Mouse (Mus musculus) spleen, postnatal 36 days (tissue): Measurements from ENCODE around the gene Cacna1i.

ENCODE experiments used
- DNase-seq, 2 experiments: peaks; one replicate each; pipeline ENCODE4 v3.0.0; 2022; ENCODE audit warnings: low spot score in 2 of 2, mixed read lengths in 1 of 2

The Cacna1i gene

GRCm38 (mm10) chr15:80271858-80272396 lies 15.1 kb upstream of the Cacna1i start:
- DNase-seq: no peak

- no peak for DNase-seq
Measured at GRCm38 (mm10) chr15:80277107-80277506, 9.9 kb upstream of the Cacna1i start.

GRCm38 (mm10) chr15:80277625-80278024 lies 9.4 kb upstream of the Cacna1i start:
- DNase-seq: no peak

- no peak for DNase-seq
Measured at GRCm38 (mm10) chr15:80278121-80278759, 8.8 kb upstream of the Cacna1i start.

GRCm38 (mm10) chr15:80279053-80279452 lies 8.0 kb upstream of the Cacna1i start:
- DNase-seq: no peak

- no peak for DNase-seq
Measured at GRCm38 (mm10) chr15:80280646-80281045, 6.4 kb upstream of the Cacna1i start.

- DNase-seq: no peak
Measured at GRCm38 (mm10) chr15:80288036-80288435, 998 bp downstream of the Cacna1i start.

- peak; percentile 77 to 81 for DNase-seq
Measured at GRCm38 (mm10) chr15:80289436-80289835, 2.4 kb downstream of the Cacna1i start.

- DNase-seq: no peak
Measured at GRCm38 (mm10) chr15:80297146-80297545, 10.1 kb downstream of the Cacna1i start.

- DNase-seq: no peak
Measured at GRCm38 (mm10) chr15:80303779-80304178, 16.7 kb downstream of the Cacna1i start.

- DNase-seq: no peak
Measured at GRCm38 (mm10) chr15:80304188-80304587, 17.1 kb downstream of the Cacna1i start.

GRCm38 (mm10) chr15:80306146-80306545 lies 19.1 kb downstream of the Cacna1i start:
- DNase-seq: no peak

- DNase-seq: no peak
Measured at GRCm38 (mm10) chr15:80314731-80315130, 27.7 kb downstream of the Cacna1i start.

GRCm38 (mm10) chr15:80316966-80317634 lies 30.1 kb downstream of the Cacna1i start:
- DNase-seq: no peak

- peak; percentile 54 to 58 for DNase-seq
Measured at GRCm38 (mm10) chr15:80317841-80318530, 30.9 kb downstream of the Cacna1i start.

GRCm38 (mm10) chr15:80318543-80319255 lies 31.7 kb downstream of the Cacna1i start:
- peak in 1 of 2 experiments; percentile 18 for DNase-seq

GRCm38 (mm10) chr15:80319315-80319714 lies 32.3 kb downstream of the Cacna1i start:
- DNase-seq: no peak

GRCm38 (mm10) chr15:80319921-80320320 lies 32.9 kb downstream of the Cacna1i start:
- peak; percentile 85 for DNase-seq

- DNase-seq: no peak
Measured at GRCm38 (mm10) chr15:80325207-80325606, 38.2 kb downstream of the Cacna1i start.

- DNase-seq: peak; percentile 72 to 73
Measured at GRCm38 (mm10) chr15:80325756-80326155, 38.7 kb downstream of the Cacna1i start.

- DNase-seq: no peak
Measured at GRCm38 (mm10) chr15:80326947-80327346, 39.9 kb downstream of the Cacna1i start.
